Mouse (Mus musculus) bone marrow, adult 2 months (tissue): ENCODE results near the gene Tbc1d9b. TPM values are rescaled to one million over a fixed set of nuclear protein-coding genes. Genes with fewer than 3 reads are reported as not detected.
A peak's percentile ranks its signal among the peaks of the same experiment; 100 is the strongest.

Experiments
- H3K27ac ChIP-seq: fragments of 200-500 bp; 2 replicates; pipeline ENCODE4 v1.5.1; 2012; ENCODE audit warnings: low read depth, mild to moderate bottlenecking, control low read depth, inconsistent platforms, low read length; ENCODE audit not compliant: control insufficient read depth, poor library complexity, insufficient read depth
- H3K4me1 ChIP-seq: fragments of 200-500 bp; 2 replicates; pipeline ENCODE4 v1.6.1; 2011; ENCODE audit warnings: low read length; ENCODE audit not compliant: control insufficient read depth, insufficient read depth
- H3K4me3 ChIP-seq: fragments of 200-500 bp; replicated peaks from 2 replicates; pipeline ENCODE3; 2011; ENCODE audit warnings: mild to moderate bottlenecking, low read depth, low read length, control low read depth; ENCODE audit not compliant: control insufficient read depth
- CTCF ChIP-seq: fragments of 200-500 bp; IDR thresholded peaks from 2 replicates; pipeline ENCODE4 v1.5.1; 2011; ENCODE audit warnings: low read length, control low read depth; ENCODE audit not compliant: control insufficient read depth, insufficient read depth
- POLR2A ChIP-seq: fragments of 200-500 bp; IDR thresholded peaks from 2 replicates; pipeline ENCODE4 v1.6.1; 2011; ENCODE audit warnings: low read depth, mild to moderate bottlenecking, control low read depth, low read length, borderline replicate concordance; ENCODE audit not compliant: control insufficient read depth
- WGBS: fragments of 180-500 bp; shearing (Covaris S2); methylation state at CpG from one replicate; pipeline ENCODE4 v1.1.7; 2018; 5-methylcytosine and 5-hydroxymethylcytosine counted together
- polyA plus RNA-seq: library from polyadenylated mRNA; stranded (reverse); fragments of >200 nt; gene quantifications from 2 replicates; pipeline ENCODE4 v1.2.4, GENCODE M21; 2011; ENCODE audit warnings: low replicate concordance; ENCODE audit not compliant: missing spikeins, insufficient read depth, insufficient read length

Gene Tbc1d9b
- 10.5 and 31.4 TPM in 2 replicates for polyA plus RNA-seq

DNA sequence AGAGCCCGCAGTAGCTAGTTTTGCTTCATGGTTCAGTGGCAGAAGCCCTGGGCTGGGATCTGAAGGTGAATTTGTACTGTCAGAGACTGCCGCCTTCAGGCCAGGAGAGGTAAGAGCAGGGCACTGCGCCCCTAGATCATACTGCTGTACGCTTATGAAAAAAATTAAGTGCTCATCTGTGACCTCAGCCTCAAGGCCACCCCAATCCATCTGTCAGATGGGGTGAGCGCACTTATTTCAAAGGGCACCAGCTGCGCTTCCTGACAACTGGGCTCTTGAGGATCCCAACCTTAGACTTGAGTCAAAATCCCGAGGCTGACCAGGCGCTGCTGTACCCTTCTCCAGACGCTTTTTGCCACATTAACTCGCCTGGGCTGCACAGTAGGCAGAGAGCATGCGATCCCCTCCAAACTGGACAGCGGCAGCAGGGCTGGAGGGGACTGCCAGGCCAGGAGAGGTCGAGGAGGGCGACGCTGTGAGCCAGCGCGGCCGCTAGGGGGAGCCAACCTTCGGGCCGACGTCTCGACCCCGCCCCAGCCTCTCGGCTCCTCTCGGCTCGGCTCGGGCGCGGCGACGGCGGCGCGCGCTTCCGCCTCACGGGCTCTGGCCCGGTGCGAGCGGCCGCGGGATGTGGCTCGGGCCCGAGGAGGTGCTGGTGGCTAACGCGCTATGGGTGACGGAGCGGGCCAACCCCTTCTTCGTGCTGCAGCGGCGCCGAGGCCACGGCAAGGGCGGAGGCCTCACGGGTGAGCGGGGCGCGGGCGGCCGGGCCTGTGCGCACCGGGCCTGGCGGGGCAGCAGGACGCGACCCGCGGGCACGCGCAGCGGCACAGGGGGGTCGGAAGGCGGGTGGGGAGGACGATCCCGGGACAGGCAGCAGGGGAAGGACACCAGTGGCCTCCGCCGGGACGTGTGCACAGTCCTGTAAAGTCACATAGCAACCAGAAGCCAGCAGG, at the start of gene Tbc1d9b:
Tbc1d9b (plus strand) TSS at position 586 of the 956 bp plus-strand sequence.
- H3K4me3 ChIP-seq: peak within 1 kb of the TSS; percentile 89
- TF ChIP-seq POLR2A: peak; percentile 86; the same call in 1 of the 2 replicates
- TF ChIP-seq CTCF: peak; percentile 93
- H3K27ac ChIP-seq: peak within 1 kb of the TSS; percentile 84
- WGBS: under 1% methylated on average over 77 of the region's 77 CpGs
- peaks cover 4% of the 10 kb centered on the region for H3K4me1 ChIP-seq

GRCm38 (mm10) chr11:50086211-50086610, 45.0 kb upstream of the Tbc1d9b start:
- Histone ChIP-seq H3K4me3 (no peak overlapping the region), H3K4me1 (no peaks in the 10 kb centered on the region), H3K27ac (no peak overlapping the region)
- TF ChIP-seq POLR2A (no peak), CTCF (no peak)
- WGBS: 81% methylated on average over 3 of the region's 3 CpGs

DNA sequence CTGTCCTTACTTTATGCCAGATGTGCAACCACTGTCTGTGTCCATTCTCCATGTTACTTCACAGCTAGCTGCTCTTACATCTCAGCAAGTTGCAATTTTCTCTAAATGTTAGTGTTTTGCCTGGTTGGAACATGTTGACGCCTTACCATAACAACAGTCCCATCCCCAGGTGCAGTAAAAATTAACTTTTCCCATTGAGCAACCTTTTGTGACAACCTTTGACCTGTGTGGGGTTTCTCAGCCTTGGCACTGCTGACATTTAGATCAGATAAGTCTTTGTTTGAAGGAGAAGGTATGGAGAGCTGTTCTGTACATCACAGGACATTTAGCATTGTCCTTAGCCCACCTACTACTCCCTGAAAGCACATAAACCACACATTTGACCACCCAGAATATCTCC, 41.4 kb upstream of the Tbc1d9b start:
- no peak overlapping the region for H3K27ac ChIP-seq

DNA sequence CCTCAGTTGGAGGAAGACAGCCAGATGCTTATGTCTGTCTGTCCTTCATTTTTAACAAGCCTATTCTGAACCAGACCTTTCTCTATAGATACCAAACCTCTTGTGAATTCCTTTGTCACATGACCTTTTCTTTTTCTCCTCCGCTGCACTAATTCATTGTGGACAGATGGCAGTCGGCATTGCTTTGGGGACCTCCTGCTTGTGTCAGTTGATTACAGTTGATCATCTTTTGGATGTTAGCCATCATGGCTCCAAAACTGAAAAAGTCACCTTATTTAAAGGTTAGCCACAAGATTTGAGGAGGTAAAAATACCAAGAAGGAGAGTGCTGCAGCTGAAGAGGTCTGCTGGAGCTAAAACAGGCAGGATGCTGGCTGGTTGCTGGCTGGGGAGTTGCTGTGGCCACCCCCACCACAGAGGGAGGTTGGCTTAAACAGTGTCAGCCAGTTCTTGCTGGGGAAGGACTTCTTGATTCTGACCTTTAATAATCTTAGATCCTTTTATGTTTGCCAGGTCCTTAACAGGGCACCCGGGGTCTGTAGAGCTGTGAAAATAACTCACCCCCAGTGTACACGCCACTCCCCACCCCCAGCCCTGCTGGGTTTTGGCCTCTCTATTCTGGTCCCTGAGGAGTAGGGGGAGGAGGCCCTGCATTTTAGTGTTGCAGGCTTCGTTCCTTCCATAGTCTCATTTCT, 40.1 kb upstream of the Tbc1d9b start:
- H3K27ac ChIP-seq: no peak overlapping the region
- H3K4me3 ChIP-seq: no peak overlapping the region
- no peaks in the 10 kb centered on the region for H3K4me1 ChIP-seq
- 77% methylated on average over 5 of the region's 5 CpGs for WGBS
- TF ChIP-seq POLR2A: no peak
- no peak for TF ChIP-seq CTCF

More for the DNA sequence above, 41.4 kb upstream of the Tbc1d9b start:
- 88% methylated on average over 1 of the region's 1 CpGs for WGBS
- TF ChIP-seq CTCF (no peak), POLR2A (no peak)
- no peak overlapping the region for H3K4me3 ChIP-seq
- H3K4me1 ChIP-seq: no peaks in the 10 kb centered on the region

GRCm38 (mm10) chr11:50091681-50092080, 39.5 kb upstream of the Tbc1d9b start:
- no peak overlapping the region for H3K4me3 ChIP-seq
- TF ChIP-seq CTCF (no peak), POLR2A (no peak)

GRCm38 (mm10) chr11:50095661-50096060, 35.5 kb upstream of the Tbc1d9b start:
- Histone ChIP-seq H3K4me1 (no peaks in the 10 kb centered on the region; the same call in 1 of the 2 replicates), H3K4me3 (no peak overlapping the region), H3K27ac (no peak overlapping the region)
- TF ChIP-seq CTCF (no peak), POLR2A (no peak)
- 83% methylated on average over 9 of the region's 9 CpGs for WGBS

More at GRCm38 (mm10) chr11:50091681-50092080, 39.5 kb upstream of the Tbc1d9b start:
- no peaks in the 10 kb centered on the region for H3K4me1 ChIP-seq
- H3K27ac ChIP-seq: no peak overlapping the region

- H3K27ac ChIP-seq: no peak overlapping the region
- 90% methylated on average over 6 of the region's 6 CpGs for WGBS
- H3K4me3 ChIP-seq: no peak overlapping the region
- no peaks in the 10 kb centered on the region; the same call in 1 of the 2 replicates for H3K4me1 ChIP-seq
- TF ChIP-seq CTCF (no peak), POLR2A (no peak)
Measured at GRCm38 (mm10) chr11:50097091-50097490, 34.1 kb upstream of the Tbc1d9b start.

- H3K4me3 ChIP-seq: no peak overlapping the region
- peaks cover 2% of the 10 kb centered on the region; the same call in 1 of the 2 replicates for H3K4me1 ChIP-seq
- WGBS: 48% methylated on average over 8 of the region's 8 CpGs
- no peak overlapping the region for H3K27ac ChIP-seq
- no peak for TF ChIP-seq CTCF
- no peak for TF ChIP-seq POLR2A
Measured at GRCm38 (mm10) chr11:50098961-50099481, 32.2 kb upstream of the Tbc1d9b start.
